Mouse (Mus musculus): ENCODE measurements around the gene Mesd. TPM values are rescaled to one million over a fixed set of nuclear protein-coding genes. Genes with fewer than 3 reads are reported as not detected.

The Mesd gene
- polyA plus RNA-seq, 1 experiment from 2014 or later, result 39.6 TPM

- peak overlapping the region; percentile 87 for H3K27ac ChIP-seq (ENCODE audit: low read depth)
- H3K9ac ChIP-seq (replicated peaks), result peak overlapping the region; percentile 90
- 2% methylated on average over 43 of the region's 44 CpGs for WGBS (ENCODE audit: insufficient replicate concordance)
- peak; percentile 29; the same call in 1 of the 2 replicates for TF ChIP-seq EP300 (IDR thresholded peaks at IDR 0.05; ENCODE audit: low read depth)
- TF ChIP-seq CTCF (IDR thresholded peaks at IDR 0.05; ENCODE audit: low read depth), result peak; percentile 38
- peaks cover 30% of the 10 kb centered on the region for H3K4me1 ChIP-seq (ENCODE audit: insufficient read depth)
- ATAC-seq (peak; percentile 96), DNase-seq (peak; percentile 100)
- peaks cover 12% of the 10 kb centered on the region for H3K36me3 ChIP-seq (replicated peaks; ENCODE audit: insufficient read depth, low read length)
- H3K4me3 ChIP-seq (ENCODE audit: low read depth, low read length), result peak overlapping the region; percentile 86
- no peaks in the 10 kb centered on the region for H3K27me3 ChIP-seq (ENCODE audit: insufficient read depth, low read length)
- H3K9me3 ChIP-seq (ENCODE audit: low read length), result no peaks in the 10 kb centered on the region
- H3K4me2 ChIP-seq (ENCODE audit: low read depth, low read length), result peak overlapping the region; percentile 89
These were observed 7.4 kb downstream of the Mesd start for GRCm38 (mm10) chr7:83891433-83892332.

DNA sequence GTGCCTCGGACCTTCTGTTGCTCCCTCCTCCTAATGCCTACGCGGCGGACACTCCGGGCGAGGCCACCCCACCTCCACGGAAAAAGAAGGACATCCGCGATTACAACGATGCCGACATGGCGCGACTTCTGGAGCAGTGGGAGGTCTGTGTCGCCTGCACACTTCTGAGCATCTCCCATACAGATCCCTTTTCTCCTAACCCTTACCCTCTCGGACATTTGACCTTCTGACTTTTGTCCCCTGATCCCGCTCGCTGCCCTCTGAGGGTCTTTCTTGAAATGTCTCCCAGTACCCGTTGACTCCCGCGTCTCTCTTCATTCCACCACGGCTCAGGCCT is 8.0 kb downstream of the Mesd start:
- peaks cover 28% of the 10 kb centered on the region for H3K4me1 ChIP-seq (ENCODE audit: insufficient read depth)
- H3K27ac ChIP-seq (ENCODE audit: low read depth), result peak overlapping the region; percentile 84
- H3K9me3 ChIP-seq (ENCODE audit: low read length), result no peaks in the 10 kb centered on the region
- 0% methylated on average over 17 of the region's 21 CpGs for WGBS (ENCODE audit: insufficient replicate concordance)
- no peak for TF ChIP-seq EP300 (IDR thresholded peaks at IDR 0.05; ENCODE audit: low read depth)
- TF ChIP-seq CTCF (IDR thresholded peaks at IDR 0.05; ENCODE audit: low read depth), result no peak
- peak overlapping the region; percentile 89 for H3K4me2 ChIP-seq (ENCODE audit: low read depth, low read length)
- H3K36me3 ChIP-seq (replicated peaks; ENCODE audit: insufficient read depth, low read length), result peaks cover 12% of the 10 kb centered on the region
- DNase-seq (no peak), ATAC-seq (no peak)
- peak overlapping the region; percentile 86 for H3K4me3 ChIP-seq (ENCODE audit: low read depth, low read length)
- H3K9ac ChIP-seq (replicated peaks), result peak overlapping the region; percentile 90
- H3K27me3 ChIP-seq (ENCODE audit: insufficient read depth, low read length), result no peaks in the 10 kb centered on the region

GRCm38 (mm10) chr7:83894348-83894747 is 10.1 kb downstream of the Mesd start:
- no peak overlapping the region for H3K4me3 ChIP-seq (ENCODE audit: low read depth, low read length)
- no peak for DNase-seq
- WGBS (ENCODE audit: insufficient replicate concordance), result 86% methylated on average over 1 of the region's 1 CpGs
- H3K4me1 ChIP-seq (ENCODE audit: insufficient read depth), result peaks cover 36% of the 10 kb centered on the region
- no peak for ATAC-seq
- no peak overlapping the region for H3K27ac ChIP-seq (ENCODE audit: low read depth)
- H3K36me3 ChIP-seq (replicated peaks; ENCODE audit: insufficient read depth, low read length), result peaks cover 32% of the 10 kb centered on the region
- H3K4me2 ChIP-seq (ENCODE audit: low read depth, low read length), result no peak overlapping the region; the same call in 1 of the 2 replicates
- no peaks in the 10 kb centered on the region for H3K9me3 ChIP-seq (ENCODE audit: low read length)
- H3K9ac ChIP-seq (replicated peaks), result no peak overlapping the region
- no peaks in the 10 kb centered on the region for H3K27me3 ChIP-seq (ENCODE audit: insufficient read depth, low read length)
- TF ChIP-seq CTCF (IDR thresholded peaks at IDR 0.05; ENCODE audit: low read depth), result peak; percentile 38
- TF ChIP-seq EP300 (IDR thresholded peaks at IDR 0.05; ENCODE audit: low read depth), result no peak

GRCm38 (mm10) chr7:83896077-83896740 is 11.9 kb downstream of the Mesd start:
- Histone ChIP-seq H3K27ac (ENCODE audit: low read depth) (no peak overlapping the region), H3K36me3 (replicated peaks; ENCODE audit: insufficient read depth, low read length) (peaks cover 37% of the 10 kb centered on the region), H3K4me1 (ENCODE audit: insufficient read depth) (peaks cover 30% of the 10 kb centered on the region), H3K27me3 (ENCODE audit: insufficient read depth, low read length) (no peaks in the 10 kb centered on the region), H3K4me3 (ENCODE audit: low read depth, low read length) (no peak overlapping the region), H3K9me3 (ENCODE audit: low read length) (no peaks in the 10 kb centered on the region), H3K9ac (replicated peaks) (no peak overlapping the region), H3K4me2 (ENCODE audit: low read depth, low read length) (no peak overlapping the region)
- ATAC-seq (no peak), DNase-seq (no peak)
- TF ChIP-seq CTCF (IDR thresholded peaks at IDR 0.05; ENCODE audit: low read depth), result no peak
- TF ChIP-seq EP300 (IDR thresholded peaks at IDR 0.05; ENCODE audit: low read depth), result no peak
- 59% methylated on average over 5 of the region's 5 CpGs for WGBS (ENCODE audit: insufficient replicate concordance)

GRCm38 (mm10) chr7:83898267-83898666 is 14.0 kb downstream of the Mesd start:
- Histone ChIP-seq H3K36me3 (replicated peaks; ENCODE audit: insufficient read depth, low read length) (peaks cover 37% of the 10 kb centered on the region), H3K4me2 (ENCODE audit: low read depth, low read length) (peak overlapping the region; percentile 36; the same call in 1 of the 2 replicates), H3K4me3 (ENCODE audit: low read depth, low read length) (no peak overlapping the region), H3K4me1 (ENCODE audit: insufficient read depth) (peaks cover 24% of the 10 kb centered on the region), H3K27ac (ENCODE audit: low read depth) (peak overlapping the region; percentile 61; the same call in 1 of the 2 replicates), H3K9me3 (ENCODE audit: low read length) (no peaks in the 10 kb centered on the region), H3K27me3 (ENCODE audit: insufficient read depth, low read length) (no peaks in the 10 kb centered on the region), H3K9ac (replicated peaks) (no peak overlapping the region)
- ATAC-seq (peak; percentile 88), DNase-seq (no peak)
- WGBS (ENCODE audit: insufficient replicate concordance), result 59% methylated on average over 11 of the region's 11 CpGs
- TF ChIP-seq EP300 (IDR thresholded peaks at IDR 0.05; ENCODE audit: low read depth) (peak; percentile 92), CTCF (IDR thresholded peaks at IDR 0.05; ENCODE audit: low read depth) (no peak)

GRCm38 (mm10) chr7:83900519-83900918 is 16.3 kb downstream of the Mesd start:
- TF ChIP-seq CTCF (IDR thresholded peaks at IDR 0.05; ENCODE audit: low read depth), result no peak
- TF ChIP-seq EP300 (IDR thresholded peaks at IDR 0.05; ENCODE audit: low read depth), result no peak
- Histone ChIP-seq H3K4me2 (ENCODE audit: low read depth, low read length) (no peak overlapping the region), H3K9ac (replicated peaks) (no peak overlapping the region), H3K27ac (ENCODE audit: low read depth) (no peak overlapping the region), H3K36me3 (replicated peaks; ENCODE audit: insufficient read depth, low read length) (peaks cover 33% of the 10 kb centered on the region), H3K4me1 (ENCODE audit: insufficient read depth) (peaks cover 14% of the 10 kb centered on the region; the same call in 1 of the 2 replicates), H3K27me3 (ENCODE audit: insufficient read depth, low read length) (no peaks in the 10 kb centered on the region), H3K4me3 (ENCODE audit: low read depth, low read length) (no peak overlapping the region), H3K9me3 (ENCODE audit: low read length) (no peaks in the 10 kb centered on the region)
- ATAC-seq (no peak), DNase-seq (no peak)
- 84% methylated on average over 3 of the region's 3 CpGs for WGBS (ENCODE audit: insufficient replicate concordance)
